10 mouse cellular contexts compared by ENCODE assay signal in the genomic region with DNA sequence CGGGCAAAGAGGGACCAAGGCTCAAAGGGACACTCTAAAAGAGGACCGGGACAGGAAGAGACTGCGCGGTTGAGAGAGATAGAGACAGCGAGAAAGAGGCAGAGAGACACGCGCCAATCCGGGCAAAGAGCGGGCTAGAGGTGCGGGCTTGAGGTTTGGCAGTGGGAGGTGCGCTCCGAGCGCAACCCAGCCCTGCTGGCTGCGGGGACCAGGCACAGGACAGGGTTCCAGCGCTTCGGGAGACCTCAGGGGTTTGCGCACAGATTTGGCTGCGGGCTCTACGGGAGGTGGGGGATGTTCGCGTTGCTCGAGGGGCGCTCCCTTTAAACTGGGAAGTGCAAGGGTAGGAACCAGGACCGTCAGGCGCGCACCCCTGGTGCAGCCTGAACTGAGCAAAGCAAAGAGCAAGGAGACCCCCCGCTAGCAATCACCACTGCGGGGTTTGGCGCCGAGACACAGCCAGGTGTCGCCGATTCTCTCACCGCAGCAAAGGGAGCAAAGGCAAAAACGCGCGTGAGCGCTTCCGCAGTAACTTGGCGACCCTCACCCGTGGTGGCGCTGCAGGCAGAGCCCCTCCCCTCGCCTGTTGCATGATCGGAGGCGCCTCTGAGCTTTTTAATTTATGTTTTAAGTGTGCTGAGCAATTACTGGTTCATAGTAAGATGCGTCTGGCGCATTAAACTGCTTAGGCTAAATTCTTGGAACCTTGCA. TPM values are rescaled to one million over a fixed set of nuclear protein-coding genes. Genes with fewer than 3 reads are reported as not detected.
A peak's percentile ranks its signal among the peaks of the same experiment; 100 is the strongest.
DNase-seq lines count a peak whose midpoint lies in the region; ATAC-seq and TF ChIP-seq lines count a peak whose summit lies in the region.
"Had no signal": no experiment of that assay in that cellular context is flagged by ENCODE, and none has a peak within 500 bp of the region (broad histone marks: within the 10 kb centered on the region; RNA-seq: fewer than 3 reads in every experiment).

No protein-coding gene starts in this region.

- peak overlapping the region; percentile 43 for H3K4me3 ChIP-seq in heart, embryonic 13.5 days
- peak overlapping the region; percentile 39 for H3K4me3 ChIP-seq in hindbrain, embryonic 15.5 days
- H3K4me3 ChIP-seq in midbrain, embryonic 13.5 days (replicated peaks): peak overlapping the region; percentile 36
- H3K4me3 ChIP-seq: myocyte had no signal

- 11% methylated on average over 44 of the region's 46 CpGs for WGBS in heart, embryonic 13.5 days
- 21% methylated on average over 46 of the region's 46 CpGs for WGBS in hindbrain, embryonic 15.5 days
- WGBS in midbrain, embryonic 13.5 days: 17% methylated on average over 46 of the region's 46 CpGs

- no peaks in the 10 kb centered on the region for H3K36me3 ChIP-seq in heart, embryonic 13.5 days
- no peaks in the 10 kb centered on the region for H3K36me3 ChIP-seq in hindbrain, embryonic 15.5 days
- no peaks in the 10 kb centered on the region for H3K36me3 ChIP-seq in midbrain, embryonic 13.5 days

- no peaks in the 10 kb centered on the region for H3K4me1 ChIP-seq in heart, embryonic 13.5 days
- H3K4me1 ChIP-seq in hindbrain, embryonic 15.5 days (replicated peaks): no peaks in the 10 kb centered on the region; the same call in 1 of the 2 replicates
- no peaks in the 10 kb centered on the region; the same call in 1 of the 2 replicates for H3K4me1 ChIP-seq in midbrain, embryonic 13.5 days (replicated peaks)

- intact Hi-C loops in left cerebral cortex, postnatal 36 days (cut with DNase I): no loop called here
- intact Hi-C loops in left cerebral cortex, postnatal 10 days (cut with DNase I): no loop called here

- no peak for ATAC-seq in heart, embryonic 13.5 days (ENCODE audit: extremely low read depth, insufficient number of reproducible peaks, low FRiP score, low TSS enrichment)
- peak; percentile 45; the same call in 1 of the 2 replicates for ATAC-seq in hindbrain, embryonic 15.5 days (ENCODE audit: low FRiP score, low read depth)
- ATAC-seq in midbrain, embryonic 13.5 days: peak; percentile 83

- peak overlapping the region; percentile 69 for H3K4me2 ChIP-seq in heart, embryonic 13.5 days
- H3K4me2 ChIP-seq in hindbrain, embryonic 15.5 days: peak overlapping the region; percentile 72
- peak overlapping the region; percentile 61 for H3K4me2 ChIP-seq in midbrain, embryonic 13.5 days (replicated peaks)

- no peak for TF ChIP-seq CTCF in brain, embryonic 14.5 days (IDR thresholded peaks at IDR 0.05; ENCODE audit: borderline replicate concordance, extremely low read depth, insufficient read depth, insufficient read length)

- TF ChIP-seq POLR2A in brain, embryonic 14.5 days (IDR thresholded peaks at IDR 0.05; ENCODE audit: borderline replicate concordance, extremely low read depth, insufficient read depth, insufficient read length, poor library complexity, severe bottlenecking): no peak

- DNase-seq in heart, adult 18-20 months: no peak
- DNase-seq in brain, embryonic 14.5 days (ENCODE audit: low read depth): peak; percentile 40
- no peak for DNase-seq in thymus, postnatal 4 days
- DNase-seq in left cerebral cortex, postnatal 36 days (ENCODE audit: low spot score in 2 of 2): no peak
- no peak for DNase-seq in left cerebral cortex, postnatal 10 days (ENCODE audit: extremely low spot score in 1 of 2, low spot score in 2 of 2)
- DNase-seq: thymus, postnatal 14 days had no signal

- H3K9me3 ChIP-seq in heart, embryonic 13.5 days: no peaks in the 10 kb centered on the region
- H3K9me3 ChIP-seq in hindbrain, embryonic 15.5 days: no peaks in the 10 kb centered on the region
- H3K9me3 ChIP-seq in midbrain, embryonic 13.5 days: no peaks in the 10 kb centered on the region; the same call in 1 of the 2 replicates

- H3K27me3 ChIP-seq in heart, embryonic 13.5 days (replicated peaks): peaks cover 45% of the 10 kb centered on the region
- 0 out of 2 replicates have a peak, but pooled peaks cover 7% of the 10 kb centered on the region for H3K27me3 ChIP-seq in hindbrain, embryonic 15.5 days
- H3K27me3 ChIP-seq in midbrain, embryonic 13.5 days: peaks cover 23% of the 10 kb centered on the region

- H3K27ac ChIP-seq in heart, embryonic 13.5 days (replicated peaks): no peak overlapping the region
- H3K27ac ChIP-seq in hindbrain, embryonic 15.5 days (replicated peaks): no peak overlapping the region
- no peak overlapping the region for H3K27ac ChIP-seq in midbrain, embryonic 13.5 days

- no peak overlapping the region for H3K9ac ChIP-seq in heart, embryonic 13.5 days
- H3K9ac ChIP-seq in hindbrain, embryonic 15.5 days: no peak overlapping the region
- H3K9ac ChIP-seq in midbrain, embryonic 13.5 days (replicated peaks): no peak overlapping the region

RNA-seq across cellular contexts. Expression of gene Arhgap36, which starts 30.1 kb away (rescaled TPM):
- 0.55 and 1.6 TPM in 2 replicates for polyA plus RNA-seq in heart, embryonic 13.5 days (2015; fragmentation: Nextera tagmentation; extraction: Ambion mirVana)
- under 1 TPM in 1 of 2 experiments, not detected in 1; 0.44 TPM for total RNA-seq in heart, adult 18-20 months (2021)
- polyA plus RNA-seq in brain, embryonic 14.5 days (2012; rRNA removed): 1.5 and 3.2 TPM in 2 replicates
- polyA plus RNA-seq in hindbrain, embryonic 15.5 days (2015; fragmentation: Nextera tagmentation; extraction: Ambion mirVana): 7.4 and 8.9 TPM in 2 replicates
- 1.4 and 2.5 TPM in 2 replicates for polyA plus RNA-seq in midbrain, embryonic 13.5 days (2015; fragmentation: Nextera tagmentation; extraction: Ambion mirVana)
- total RNA-seq in left cerebral cortex, postnatal 36 days (2021): 1 to 10 TPM; 1.3 to 3.3 TPM
- 1 to 10 TPM; 2.6 to 4.1 TPM for total RNA-seq in left cerebral cortex, postnatal 10 days (2021)
